Mouse (Mus musculus) C2C12 (cell line): ENCODE data around the gene Smim24.

Experiments used
- CTCF ChIP-seq: IDR thresholded peaks from one replicate; pipeline ENCODE4 v1.5.1; 2011; ENCODE audit not compliant: control insufficient read depth, insufficient read depth, insufficient read length
- FOSL1 ChIP-seq: IDR thresholded peaks from one replicate; pipeline ENCODE4 v1.8.0; 2011; ENCODE audit warnings: mild to moderate bottlenecking, low read length; ENCODE audit not compliant: poor library complexity, insufficient read depth, severe bottlenecking
- MAX ChIP-seq: IDR thresholded peaks from one replicate; pipeline ENCODE4 v1.6.1; 2011; ENCODE audit warnings: mild to moderate bottlenecking, control low read depth
- MYOD1 ChIP-seq: IDR thresholded peaks from one replicate; pipeline ENCODE4 v1.6.1; 2011; ENCODE audit warnings: low read depth; ENCODE audit not compliant: control insufficient read depth, insufficient read length
- MYOG ChIP-seq: IDR thresholded peaks from one replicate; pipeline ENCODE4 v1.6.1; 2011; ENCODE audit not compliant: control insufficient read depth, insufficient read length; ENCODE audit errors: extremely low read depth

GRCm38 (mm10) chr10:81402227-81402765 is 9.4 kb downstream of the Smim24 start:
- TF ChIP-seq CTCF (no peak), MAX (no peak), MYOD1 (no peak), MYOG (no peak), FOSL1 (no peak)
